Mouse (Mus musculus): ENCODE measurements at regions not wholly inside any gene's neighbourhood (a gene's known extent, or its start where the extent isn't known, plus 50 kb on each side); places are given as distances from the start of the nearest gene placed in this dataset.

GRCm38 (mm10) chr6:112546033-112546432, 56.3 kb upstream of the Oxtr start:
- DNase-seq (ENCODE audit: low read depth), result no peak
- no peak for TF ChIP-seq CTCF (IDR thresholded peaks at IDR 0.05; ENCODE audit: borderline replicate concordance, extremely low read depth, insufficient read depth, insufficient read length)
- no peak for TF ChIP-seq POLR2A (IDR thresholded peaks at IDR 0.05; ENCODE audit: borderline replicate concordance, extremely low read depth, insufficient read depth, insufficient read length, poor library complexity, severe bottlenecking)

GRCm38 (mm10) chr6:112544315-112544714, 54.6 kb upstream of the Oxtr start:
- no peak for DNase-seq (ENCODE audit: low read depth)
- no peak for TF ChIP-seq POLR2A (IDR thresholded peaks at IDR 0.05; ENCODE audit: borderline replicate concordance, extremely low read depth, insufficient read depth, insufficient read length, poor library complexity, severe bottlenecking)
- no peak for TF ChIP-seq CTCF (IDR thresholded peaks at IDR 0.05; ENCODE audit: borderline replicate concordance, extremely low read depth, insufficient read depth, insufficient read length)

- TF ChIP-seq CTCF (IDR thresholded peaks at IDR 0.05; ENCODE audit: borderline replicate concordance, extremely low read depth, insufficient read depth, insufficient read length), result no peak
- TF ChIP-seq POLR2A (IDR thresholded peaks at IDR 0.05; ENCODE audit: borderline replicate concordance, extremely low read depth, insufficient read depth, insufficient read length, poor library complexity, severe bottlenecking), result no peak
- no peak for DNase-seq (ENCODE audit: low read depth)
These were observed 52.9 kb upstream of the Oxtr start for GRCm38 (mm10) chr6:112542692-112543091.
